Mouse (Mus musculus) ovary, postnatal 36 days (tissue): ENCODE measurements around the gene Mapkapk5.

ENCODE experiments used
- DNase-seq: peaks from one replicate; pipeline ENCODE4 v3.0.0; 2022; ENCODE audit warnings: low spot score, mixed read lengths

The Mapkapk5 gene

GRCm38 (mm10) chr5:121500719-121501118 is 45.0 kb downstream of the Mapkapk5 start:
- DNase-seq = no peak

GRCm38 (mm10) chr5:121493305-121493704 is 52.4 kb downstream of the Mapkapk5 start:
- DNase-seq = no peak

DNA sequence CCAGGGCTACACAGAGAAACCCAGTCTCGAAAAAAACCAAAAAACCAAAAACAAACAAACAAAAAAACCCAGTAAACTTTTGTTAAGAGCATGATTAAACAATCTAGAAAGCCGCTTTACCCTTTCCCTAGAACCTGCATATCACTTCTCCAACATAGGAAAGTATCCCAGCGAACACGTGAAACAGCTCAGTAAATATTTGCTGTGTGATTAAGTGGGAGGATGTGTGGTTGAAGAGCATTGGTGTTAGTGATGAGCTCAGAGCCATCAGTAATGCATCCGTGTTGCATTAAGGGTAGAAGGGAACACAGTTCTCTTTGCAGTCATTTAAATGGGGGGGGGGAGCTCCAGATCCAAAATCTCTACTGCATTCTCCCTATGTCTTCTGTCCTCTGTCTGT is 60.9 kb downstream of the Mapkapk5 start:
- DNase-seq = no peak

DNA sequence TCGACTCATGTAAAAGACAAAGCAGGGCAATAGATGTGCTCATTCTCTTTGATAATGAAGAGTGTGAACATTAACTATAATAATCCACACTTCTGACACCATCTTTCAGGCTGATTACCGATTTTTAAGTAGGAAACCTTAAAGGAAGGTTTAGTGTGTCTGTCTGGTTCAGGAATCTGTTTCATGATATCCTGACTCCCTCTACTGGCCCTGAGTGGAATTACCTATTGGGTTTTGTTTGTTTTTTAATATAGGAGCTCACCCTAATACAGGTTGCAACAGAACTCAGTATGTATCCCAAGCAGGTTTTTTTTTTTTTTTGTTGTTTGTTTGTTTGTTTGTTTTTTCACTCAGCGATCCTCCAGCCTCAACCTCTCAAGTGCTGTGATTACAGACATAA is 68.0 kb downstream of the Mapkapk5 start:
- no peak for DNase-seq

DNA sequence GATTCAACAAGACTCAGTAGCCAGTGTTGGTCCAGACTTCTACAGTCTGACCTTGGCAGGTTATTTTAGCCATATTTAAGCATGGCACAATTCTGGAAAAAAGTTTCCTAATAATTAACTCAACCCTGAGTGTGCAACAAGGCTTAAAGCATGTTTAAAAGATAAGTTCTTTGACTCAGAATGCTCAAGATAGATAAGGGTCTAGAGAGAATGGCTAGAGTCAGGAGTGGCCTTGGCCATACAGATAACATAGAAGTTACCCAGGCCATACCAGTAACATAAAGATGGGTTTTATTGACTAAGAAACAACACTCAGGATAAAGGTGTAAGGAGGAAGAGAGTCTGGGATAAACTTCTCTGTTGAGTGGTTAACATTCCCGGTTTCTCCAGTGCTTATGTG is 69.7 kb downstream of the Mapkapk5 start:
- DNase-seq = no peak
